Mouse (Mus musculus) 416B (cell line): ENCODE measurements around the gene Tdrd12.

ENCODE experiments used
- DNase-seq: peaks from one replicate; pipeline ENCODE4 v3.0.0; 2011; ENCODE audit warnings: low read depth

The Tdrd12 gene

GRCm38 (mm10) chr7:35447996-35448846 is 89.3 kb downstream of the Tdrd12 start, which contains the start of gene Slc7a9:
TSS of gene Slc7a9 (plus strand) at chr7:35448796.
- no peak for DNase-seq

GRCm38 (mm10) chr7:35447501-35447900 is 90.0 kb downstream of the Tdrd12 start:
- no peak for DNase-seq

GRCm38 (mm10) chr7:35435266-35435665 is 102.3 kb downstream of the Tdrd12 start:
- DNase-seq: no peak

- DNase-seq: no peak
Observed at GRCm38 (mm10) chr7:35428146-35428545, 109.4 kb downstream of the Tdrd12 start.

GRCm38 (mm10) chr7:35423071-35423470 is 114.5 kb downstream of the Tdrd12 start:
- DNase-seq: peak; percentile 31
